Mouse (Mus musculus): ENCODE measurements around the gene Phc2.

GRCm38 (mm10) chr4:128698011-128698861 is 43.7 kb downstream of the Phc2 start:
- TF ChIP-seq USF1 (IDR thresholded peaks at IDR 0.05; ENCODE audit: low read depth): no peak
- no peak for TF ChIP-seq E2F4 (IDR thresholded peaks at IDR 0.05; ENCODE audit: insufficient read depth)
- TF ChIP-seq CEBPB (IDR thresholded peaks at IDR 0.05; ENCODE audit: insufficient read depth, poor library complexity, severe bottlenecking): no peak
- no peak for TF ChIP-seq POLR2A (IDR thresholded peaks at IDR 0.05; ENCODE audit: insufficient read length, low read depth)
- no peak for TF ChIP-seq MYOD1 (IDR thresholded peaks at IDR 0.05; ENCODE audit: control insufficient read depth in 1 of 3, insufficient read length in 2 of 3, low read depth in 2 of 3)
- TF ChIP-seq REST (IDR thresholded peaks at IDR 0.05; ENCODE audit: insufficient read depth, insufficient read length): no peak
- no peak for TF ChIP-seq POLR2AphosphoS2 (IDR thresholded peaks at IDR 0.05; ENCODE audit: insufficient read length, low read depth)
- TF ChIP-seq MAX (IDR thresholded peaks at IDR 0.05; ENCODE audit: low read depth): no peak
- no peak for TF ChIP-seq MYOG (IDR thresholded peaks at IDR 0.05; ENCODE audit: control insufficient read depth in 1 of 3, insufficient read depth in 1 of 3, insufficient read length in 2 of 3, low read depth in 2 of 3)

Data from myocyte (in vitro differentiated cells).